Mouse (Mus musculus) T-cell, adult 2 months (primary cell): ENCODE measurements around the gene Spock1.
"Not testable (repeated sequence)": the region's sequence is repeated elsewhere in the genome, so short reads cannot be mapped to it uniquely, and the experiment has no call there.

Experiments used
- DNase-seq: peaks from one replicate; pipeline ENCODE4 v3.0.0; 2022; ENCODE audit warnings: low spot score

Spock1 gene

GRCm38 (mm10) chr13:57488926-57489325 is 419.2 kb downstream of the Spock1 start:
- DNase-seq = no peak

GRCm38 (mm10) chr13:57484426-57485168 is 423.5 kb downstream of the Spock1 start:
- no peak for DNase-seq

GRCm38 (mm10) chr13:57476700-57477099 is 431.4 kb downstream of the Spock1 start:
- no peak for DNase-seq

GRCm38 (mm10) chr13:57474068-57474467 is 434.1 kb downstream of the Spock1 start:
- DNase-seq = no peak

GRCm38 (mm10) chr13:57470922-57471321 is 437.2 kb downstream of the Spock1 start:
- not testable (repeated sequence) for DNase-seq

- no peak for DNase-seq
Observed at GRCm38 (mm10) chr13:57459978-57460377, 448.2 kb downstream of the Spock1 start.

GRCm38 (mm10) chr13:57450189-57450821 is 457.8 kb downstream of the Spock1 start:
- DNase-seq = no peak

- no peak for DNase-seq
Observed at GRCm38 (mm10) chr13:57448906-57449305, 459.2 kb downstream of the Spock1 start.

GRCm38 (mm10) chr13:57444977-57445376 is 463.2 kb downstream of the Spock1 start:
- no peak for DNase-seq

- no peak for DNase-seq
Observed at GRCm38 (mm10) chr13:57440111-57440510, 468.0 kb downstream of the Spock1 start.

GRCm38 (mm10) chr13:57435726-57436220 is 472.4 kb downstream of the Spock1 start:
- no peak for DNase-seq

- DNase-seq = no peak
Observed at GRCm38 (mm10) chr13:57433848-57434247, 474.3 kb downstream of the Spock1 start.

- no peak for DNase-seq
Observed at GRCm38 (mm10) chr13:57431815-57432214, 476.3 kb downstream of the Spock1 start.

GRCm38 (mm10) chr13:57428840-57429239 is 479.3 kb downstream of the Spock1 start:
- DNase-seq = no peak

- DNase-seq = no peak
Observed at GRCm38 (mm10) chr13:57418781-57419180, 489.4 kb downstream of the Spock1 start.

- DNase-seq = no peak
Observed at GRCm38 (mm10) chr13:57414716-57415115, 493.4 kb downstream of the Spock1 start.

- no peak for DNase-seq
Observed at GRCm38 (mm10) chr13:57407666-57408065, 500.5 kb downstream of the Spock1 start.

GRCm38 (mm10) chr13:57402386-57402785 is 505.7 kb downstream of the Spock1 start:
- DNase-seq = no peak

- no peak for DNase-seq
Observed at GRCm38 (mm10) chr13:57372141-57372700, 535.9 kb downstream of the Spock1 start.
